In the genomic region with DNA sequence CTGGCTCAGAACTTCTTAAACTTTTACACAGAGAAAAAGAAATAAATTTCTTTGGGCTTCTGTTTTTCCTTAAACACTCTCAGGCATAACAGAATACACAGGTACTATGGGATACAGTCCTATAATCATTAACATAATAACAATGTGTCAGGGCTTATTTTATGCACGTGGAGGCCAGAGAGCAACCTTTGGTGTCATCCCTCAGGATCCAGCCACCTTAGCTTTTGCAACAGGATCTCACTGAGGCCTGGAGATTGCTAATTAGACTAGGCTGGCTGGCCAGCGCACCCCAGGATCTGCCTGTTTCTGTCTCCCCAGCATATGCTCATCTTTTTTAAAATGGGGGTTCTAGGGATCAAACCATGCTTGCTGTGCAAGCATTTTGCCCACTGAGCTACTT, we compare ENCODE assay signal across 14 mouse cellular contexts.
DNase-seq lines count a peak whose midpoint lies in the region; ATAC-seq and TF ChIP-seq lines count a peak whose summit lies in the region.
"Had no signal": no experiment of that assay in that cellular context is flagged by ENCODE, and none has a peak within 500 bp of the region (broad histone marks: within the 10 kb centered on the region; RNA-seq: fewer than 3 reads in every experiment).

No protein-coding gene starts in this region.

- H3K9ac ChIP-seq in forebrain, postnatal 0 days, result no peak overlapping the region
- H3K9ac ChIP-seq in forebrain, embryonic 14.5 days (ENCODE audit: low read length), result no peak overlapping the region
- H3K9ac ChIP-seq in midbrain, embryonic 11.5 days (ENCODE audit: low read length), result no peak overlapping the region
- H3K9ac ChIP-seq in midbrain, embryonic 13.5 days (replicated peaks), result no peak overlapping the region
- no peak overlapping the region for H3K9ac ChIP-seq in neural tube, embryonic 15.5 days (replicated peaks)
- H3K9ac ChIP-seq: embryonic facial prominence, embryonic 15.5 days had no signal

- H3K27ac ChIP-seq in forebrain, postnatal 0 days (ENCODE audit: low read depth, low read length), result peak overlapping the region; percentile 80
- H3K27ac ChIP-seq in forebrain, embryonic 14.5 days (ENCODE audit: low read depth, low read length), result no peak overlapping the region
- H3K27ac ChIP-seq in kidney, adult 2 months (ENCODE audit: insufficient read depth, low read depth, low read length), result no peak overlapping the region
- no peak overlapping the region for H3K27ac ChIP-seq in midbrain, embryonic 11.5 days (ENCODE audit: low read depth, low read length)
- no peak overlapping the region for H3K27ac ChIP-seq in midbrain, embryonic 13.5 days
- 0 out of 2 replicates have a peak overlapping the region, but pooled peaks have one; percentile 46 for H3K27ac ChIP-seq in neural tube, embryonic 15.5 days (replicated peaks)
- H3K27ac ChIP-seq: limb, embryonic 10.5 days; stomach, postnatal 0 days had no signal

- no peaks in the 10 kb centered on the region for H3K36me3 ChIP-seq in forebrain, postnatal 0 days (ENCODE audit: insufficient read depth)
- no peaks in the 10 kb centered on the region for H3K36me3 ChIP-seq in forebrain, embryonic 14.5 days (ENCODE audit: control insufficient read depth, insufficient read depth, low read length)
- no peaks in the 10 kb centered on the region for H3K36me3 ChIP-seq in kidney, adult 2 months (ENCODE audit: control insufficient read depth, insufficient read depth, low read length)
- no peaks in the 10 kb centered on the region for H3K36me3 ChIP-seq in midbrain, embryonic 11.5 days (ENCODE audit: control insufficient read depth, insufficient read depth, low read length)
- H3K36me3 ChIP-seq in midbrain, embryonic 13.5 days, result no peaks in the 10 kb centered on the region
- no peaks in the 10 kb centered on the region for H3K36me3 ChIP-seq in neural tube, embryonic 15.5 days
- H3K36me3 ChIP-seq: embryonic facial prominence, embryonic 15.5 days; limb, embryonic 10.5 days had no signal

- no peak overlapping the region for H3K4me3 ChIP-seq in forebrain, postnatal 0 days (ENCODE audit: low read depth, low read length)
- H3K4me3 ChIP-seq in forebrain, embryonic 14.5 days (ENCODE audit: low read depth, low read length), result no peak overlapping the region
- no peak overlapping the region for H3K4me3 ChIP-seq in kidney, adult 2 months (ENCODE audit: insufficient read depth, low read depth, low read length)
- no peak overlapping the region for H3K4me3 ChIP-seq in midbrain, embryonic 11.5 days (ENCODE audit: low read depth, low read length)
- no peak overlapping the region for H3K4me3 ChIP-seq in midbrain, embryonic 13.5 days (replicated peaks)
- no peak overlapping the region for H3K4me3 ChIP-seq in neural tube, embryonic 15.5 days (replicated peaks)
- H3K4me3 ChIP-seq: embryonic facial prominence, embryonic 15.5 days; limb, embryonic 10.5 days had no signal

- peaks cover 32% of the 10 kb centered on the region for H3K4me1 ChIP-seq in forebrain, postnatal 0 days (ENCODE audit: insufficient read depth)
- peaks cover 21% of the 10 kb centered on the region for H3K4me1 ChIP-seq in forebrain, embryonic 14.5 days (ENCODE audit: control insufficient read depth, insufficient read depth, low read length)
- 0 out of 2 replicates have a peak, but pooled peaks cover 6% of the 10 kb centered on the region for H3K4me1 ChIP-seq in kidney, adult 2 months (ENCODE audit: control insufficient read depth, insufficient read depth, low read length)
- peaks cover 3% of the 10 kb centered on the region; the same call in 1 of the 2 replicates for H3K4me1 ChIP-seq in midbrain, embryonic 11.5 days (ENCODE audit: control insufficient read depth, insufficient read depth, low read length)
- H3K4me1 ChIP-seq in midbrain, embryonic 13.5 days (replicated peaks), result peaks cover 30% of the 10 kb centered on the region
- H3K4me1 ChIP-seq in neural tube, embryonic 15.5 days, result peaks cover 30% of the 10 kb centered on the region

- H3K9me3 ChIP-seq in forebrain, postnatal 0 days (ENCODE audit: low read length), result no peaks in the 10 kb centered on the region
- H3K9me3 ChIP-seq in forebrain, embryonic 14.5 days (replicated peaks; ENCODE audit: control insufficient read depth, low read length), result no peaks in the 10 kb centered on the region
- no peaks in the 10 kb centered on the region for H3K9me3 ChIP-seq in midbrain, embryonic 11.5 days (ENCODE audit: control insufficient read depth, low read length)
- H3K9me3 ChIP-seq in midbrain, embryonic 13.5 days, result no peaks in the 10 kb centered on the region
- H3K9me3 ChIP-seq in neural tube, embryonic 15.5 days (replicated peaks), result no peaks in the 10 kb centered on the region
- H3K9me3 ChIP-seq: embryonic facial prominence, embryonic 15.5 days; limb, embryonic 10.5 days had no signal

- no peak for DNase-seq in forebrain, postnatal 0 days
- DNase-seq in forebrain, embryonic 14.5 days (ENCODE audit: low spot score), result no peak
- peak; percentile 61 for DNase-seq in kidney, adult 2 months
- DNase-seq in kidney, adult 18-20 months, result no peak
- peak; percentile 12 for DNase-seq in midbrain, embryonic 11.5 days (ENCODE audit: low spot score, missing footprints)
- DNase-seq in embryo, embryonic 10 days (ENCODE audit: low spot score), result no peak
- DNase-seq: B cell, adult 2 months; right cerebral cortex, postnatal 25 days had no signal

- H3K4me2 ChIP-seq in forebrain, postnatal 0 days (ENCODE audit: low read depth), result no peak overlapping the region
- no peak overlapping the region for H3K4me2 ChIP-seq in forebrain, embryonic 14.5 days (ENCODE audit: low read length)
- no peak overlapping the region for H3K4me2 ChIP-seq in midbrain, embryonic 11.5 days
- no peak overlapping the region for H3K4me2 ChIP-seq in midbrain, embryonic 13.5 days (replicated peaks)
- H3K4me2 ChIP-seq in neural tube, embryonic 15.5 days, result no peak overlapping the region
- H3K4me2 ChIP-seq: embryonic facial prominence, embryonic 15.5 days; liver, embryonic 11.5 days had no signal

- no peak for ATAC-seq in forebrain, postnatal 0 days
- ATAC-seq in forebrain, embryonic 14.5 days, result no peak
- no peak for ATAC-seq in midbrain, embryonic 11.5 days (ENCODE audit: low FRiP score)
- ATAC-seq in midbrain, embryonic 13.5 days, result no peak
- ATAC-seq in neural tube, embryonic 15.5 days (ENCODE audit: low FRiP score), result no peak

- no peaks in the 10 kb centered on the region for H3K27me3 ChIP-seq in forebrain, postnatal 0 days (ENCODE audit: insufficient read depth, low read length)
- H3K27me3 ChIP-seq in forebrain, embryonic 14.5 days (replicated peaks; ENCODE audit: control insufficient read depth, insufficient read depth, low read length), result no peaks in the 10 kb centered on the region
- H3K27me3 ChIP-seq in kidney, adult 2 months (replicated peaks; ENCODE audit: control insufficient read depth, insufficient read depth, low read length), result no peaks in the 10 kb centered on the region
- no peaks in the 10 kb centered on the region for H3K27me3 ChIP-seq in midbrain, embryonic 11.5 days (ENCODE audit: control insufficient read depth, insufficient read depth, low read length)
- H3K27me3 ChIP-seq in midbrain, embryonic 13.5 days, result no peaks in the 10 kb centered on the region
- no peaks in the 10 kb centered on the region; the same call in 1 of the 2 replicates for H3K27me3 ChIP-seq in neural tube, embryonic 15.5 days (replicated peaks)
- H3K27me3 ChIP-seq: embryonic facial prominence, embryonic 15.5 days had no signal

- TF ChIP-seq POLR2A in kidney, adult 2 months (IDR thresholded peaks at IDR 0.05; ENCODE audit: low read depth, low read length), result no peak

- WGBS in forebrain, postnatal 0 days, result 58% methylated on average over 2 of the region's 2 CpGs
- 72% methylated on average over 2 of the region's 2 CpGs for WGBS in forebrain, embryonic 14.5 days
- 57% methylated on average over 2 of the region's 2 CpGs for WGBS in kidney, adult 2 months
- 78% methylated on average over 2 of the region's 2 CpGs for WGBS in midbrain, embryonic 11.5 days
- WGBS in midbrain, embryonic 13.5 days, result 67% methylated on average over 2 of the region's 2 CpGs
- WGBS in neural tube, embryonic 15.5 days, result 71% methylated on average over 2 of the region's 2 CpGs

- TF ChIP-seq CTCF in forebrain, postnatal 0 days (IDR thresholded peaks at IDR 0.05; ENCODE audit: low read depth), result no peak
- no peak for TF ChIP-seq CTCF in kidney, adult 2 months (conservative IDR thresholded peaks at IDR 0.05; ENCODE audit: insufficient read depth, insufficient read length, low read depth, low read length)

Comparison
In these comparisons a context has a peak if more than half of its experiments do, and no peak if none do; other contexts are left out.
1. DNase-seq: peak in kidney, adult 2 months (single experiment) and midbrain, embryonic 11.5 days (single experiment); none in forebrain, postnatal 0 days (single experiment), forebrain, embryonic 14.5 days (single experiment), kidney, adult 18-20 months (single experiment) and embryo, embryonic 10 days (single experiment).
2. H3K27ac ChIP-seq: peak in forebrain, postnatal 0 days (single experiment) and neural tube, embryonic 15.5 days (single experiment); none in forebrain, embryonic 14.5 days (single experiment), kidney, adult 2 months (single experiment), midbrain, embryonic 11.5 days (single experiment) and midbrain, embryonic 13.5 days (single experiment).